Mouse (Mus musculus) stomach, postnatal 0 days (tissue): ENCODE results near the gene Emilin3. TPM values are rescaled to one million over a fixed set of nuclear protein-coding genes. Genes with fewer than 3 reads are reported as not detected.

Source experiments
- ATAC-seq: fragments of 200-750 bp; cut with Nextera tagmentation; 2 replicates; pipeline ENCODE4 v1.8.0; 2017; ENCODE audit not compliant: low FRiP score, low TSS enrichment
- DNase-seq: peaks from one replicate; pipeline ENCODE4 v3.0.0-alpha.2; 2016; ENCODE audit warnings: low spot score
- H3K27ac ChIP-seq: fragments of 300-500 bp; sonication (generic); replicated peaks from 2 replicates; pipeline ENCODE4 v1.5.1; 2014; ENCODE audit warnings: mild to moderate bottlenecking, control low read depth
- H3K27me3 ChIP-seq: fragments of 300-500 bp; sonication (generic); 2 replicates; pipeline ENCODE4 v1.6.1; 2014; ENCODE audit warnings: low read length; ENCODE audit not compliant: control insufficient read depth, insufficient read depth
- H3K36me3 ChIP-seq: fragments of 300-500 bp; sonication (generic); 2 replicates; pipeline ENCODE4 v1.6.1; 2014; ENCODE audit warnings: low read length, mixed read lengths; ENCODE audit not compliant: control insufficient read depth, insufficient read depth
- H3K4me1 ChIP-seq: fragments of 300-500 bp; sonication (generic); replicated peaks from 2 replicates; pipeline ENCODE4 v1.6.1; 2014; ENCODE audit warnings: antibody characterized with exemption; ENCODE audit not compliant: control insufficient read depth, insufficient read depth
- H3K4me2 ChIP-seq: fragments of 300-500 bp; sonication (generic); replicated peaks from 2 replicates; pipeline ENCODE4 v1.6.1; 2014; ENCODE audit warnings: low read depth, mild to moderate bottlenecking, control low read depth, moderate library complexity
- H3K4me3 ChIP-seq: fragments of 300-500 bp; sonication (generic); 2 replicates; pipeline ENCODE4 v1.5.1; 2014; ENCODE audit warnings: low read depth, low read length, control low read depth
- H3K9ac ChIP-seq: fragments of 300-500 bp; sonication (generic); 2 replicates; pipeline ENCODE4 v1.6.1; 2014; ENCODE audit warnings: mild to moderate bottlenecking, low read length, control low read depth, mixed read lengths
- H3K9me3 ChIP-seq: fragments of 300-500 bp; sonication (generic); 2 replicates; pipeline ENCODE4 v1.6.1; 2016; ENCODE audit warnings: low read length; ENCODE audit not compliant: control insufficient read depth
- CTCF ChIP-seq: IDR thresholded peaks from 2 replicates; pipeline ENCODE4 v1.5.1; 2016; ENCODE audit warnings: antibody characterized with exemption, low read depth, mild to moderate bottlenecking, moderate library complexity
- EP300 ChIP-seq: optimal IDR thresholded peaks from 2 replicates; pipeline ENCODE3; 2016; ENCODE audit warnings: antibody characterized with exemption
- WGBS: fragments of 180-500 bp; shearing (Covaris S2); extraction: QIAGEN DNeasy Blood & Tissue Kit; methylation state at CpG from one replicate; pipeline ENCODE4 v1.1.7; 2014; 5-methylcytosine and 5-hydroxymethylcytosine counted together
- polyA plus RNA-seq: library from polyadenylated mRNA; unstranded; fragments of >200 nt; fragmentation: Nextera tagmentation; extraction: Ambion mirVana; gene quantifications from 2 replicates; pipeline ENCODE4 v1.2.1, GENCODE M21; 2015

Gene Emilin3
- polyA plus RNA-seq, 1 experiment from 2014 or later = 7.2 TPM

DNA sequence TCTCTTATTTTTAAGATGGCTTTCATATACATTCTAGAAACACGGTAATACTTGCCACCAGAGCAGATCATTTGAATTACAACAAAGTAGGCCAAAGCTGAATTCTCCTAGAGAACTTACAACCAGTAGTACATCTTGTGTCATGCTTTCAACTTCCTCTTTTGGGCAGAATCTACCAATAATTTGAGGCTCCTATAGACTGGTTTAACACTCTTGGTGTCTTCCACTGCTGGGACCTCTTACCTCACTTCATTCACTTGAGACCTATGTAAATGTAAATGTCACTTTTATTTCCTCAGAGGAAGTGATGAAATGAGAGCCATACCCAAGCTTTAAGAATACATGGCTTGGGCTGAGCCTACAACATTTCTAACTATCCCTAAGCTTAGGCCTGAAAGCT, 48.0 kb downstream of the Emilin3 start:
- Histone ChIP-seq H3K4me3 (no peak overlapping the region), H3K27ac (no peak overlapping the region), H3K9me3 (no peaks in the 10 kb centered on the region), H3K36me3 (no peaks in the 10 kb centered on the region), H3K4me1 (no peaks in the 10 kb centered on the region), H3K27me3 (no peaks in the 10 kb centered on the region), H3K9ac (no peak overlapping the region), H3K4me2 (no peak overlapping the region)
- DNase-seq = no peak
- ATAC-seq = no peak
- TF ChIP-seq EP300 (no peak), CTCF (no peak)
- 81% methylated on average over 1 of the region's 1 CpGs for WGBS

DNA sequence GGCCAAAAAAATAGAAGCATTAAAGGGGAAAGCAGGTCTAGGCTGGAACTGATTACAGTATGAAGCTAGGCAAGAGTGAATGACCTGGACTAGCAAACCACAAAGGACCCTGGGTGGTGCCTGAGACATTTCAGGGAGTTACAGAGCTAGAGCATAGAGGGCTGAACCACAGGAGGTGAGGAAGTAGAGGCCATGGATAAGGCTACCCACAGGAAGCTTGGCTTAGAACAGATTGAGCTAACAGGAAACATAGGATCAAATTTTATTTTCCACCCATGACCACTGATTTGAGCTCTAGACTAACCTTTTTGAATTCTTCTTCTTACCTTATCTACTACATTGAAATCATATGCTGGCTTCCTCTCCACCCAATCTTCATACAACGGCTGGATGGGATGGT, 51.8 kb downstream of the Emilin3 start:
- no peak for ATAC-seq
- TF ChIP-seq CTCF (no peak), EP300 (no peak)
- Histone ChIP-seq H3K27me3 (no peaks in the 10 kb centered on the region), H3K9me3 (no peaks in the 10 kb centered on the region), H3K27ac (no peak overlapping the region), H3K4me2 (no peak overlapping the region), H3K36me3 (no peaks in the 10 kb centered on the region), H3K4me3 (no peak overlapping the region), H3K4me1 (no peaks in the 10 kb centered on the region), H3K9ac (no peak overlapping the region)
- WGBS = 65% methylated on average over 1 of the region's 1 CpGs
- DNase-seq = no peak

Other genes starting within 250 kb of the Emilin3 start
- gene Plcg1, start 181.0 kb downstream of the Emilin3 start, polyA plus RNA-seq = 11.4 and 11.5 TPM in 2 replicates
- 4.0 and 4.5 TPM in 2 replicates for gene Zhx3, start 39.3 kb downstream of the Emilin3 start, polyA plus RNA-seq
- 19.4 and 22.0 TPM in 2 replicates for gene Lpin3, start 31.7 kb downstream of the Emilin3 start, polyA plus RNA-seq
- 11.9 and 13.2 TPM in 2 replicates for gene Chd6, start 196.7 kb upstream of the Emilin3 start, polyA plus RNA-seq